Mouse (Mus musculus) heart, embryonic 15.5 days (tissue): Measurements from ENCODE around the gene Unc93b1. TPM values are rescaled to one million over a fixed set of nuclear protein-coding genes. Genes with fewer than 3 reads are reported as not detected.
"Not testable (repeated sequence)": the region's sequence is repeated elsewhere in the genome, so short reads cannot be mapped to it uniquely, and the experiment has no call there.

Source experiments
- ATAC-seq: fragments of 200-750 bp; cut with Nextera tagmentation; replicated peaks from 2 replicates; pipeline ENCODE4 v1.8.0; 2017; ENCODE audit warnings: low read depth, moderate TSS enrichment; ENCODE audit not compliant: insufficient number of reproducible peaks, insufficient read depth, low FRiP score
- H3K27ac ChIP-seq: fragments of 300-500 bp; sonication (generic); 2 replicates; pipeline ENCODE4 v1.5.1; 2015; ENCODE audit warnings: mild to moderate bottlenecking, inconsistent platforms
- H3K27me3 ChIP-seq: fragments of 300-500 bp; sonication (generic); 2 replicates; pipeline ENCODE4 v1.6.1; 2015; ENCODE audit warnings: inconsistent platforms
- H3K36me3 ChIP-seq: fragments of 300-500 bp; sonication (generic); 2 replicates; pipeline ENCODE4 v1.6.1; 2015; ENCODE audit warnings: mild to moderate bottlenecking, inconsistent platforms
- H3K4me1 ChIP-seq: fragments of 300-500 bp; sonication (generic); replicated peaks from 2 replicates; pipeline ENCODE4 v1.6.1; 2015; ENCODE audit warnings: inconsistent platforms
- H3K4me2 ChIP-seq: fragments of 300-500 bp; sonication (generic); 2 replicates; pipeline ENCODE4 v1.6.1; 2015; ENCODE audit warnings: inconsistent platforms, mild to moderate bottlenecking, moderate library complexity
- H3K4me3 ChIP-seq: fragments of 300-500 bp; sonication (generic); 2 replicates; pipeline ENCODE4 v1.5.1; 2015; ENCODE audit warnings: mild to moderate bottlenecking, inconsistent platforms
- H3K9ac ChIP-seq: fragments of 300-500 bp; sonication (generic); 2 replicates; pipeline ENCODE4 v1.6.1; 2015; ENCODE audit warnings: mild to moderate bottlenecking, inconsistent platforms
- H3K9me3 ChIP-seq: fragments of 300-500 bp; sonication (generic); replicated peaks from 2 replicates; pipeline ENCODE4 v1.6.1; 2016; ENCODE audit warnings: inconsistent platforms
- WGBS: fragments of 180-500 bp; shearing (Covaris S2); methylation state at CpG from one replicate; pipeline ENCODE4 v1.1.7; 2015; ENCODE audit warnings: mixed read lengths; 5-methylcytosine and 5-hydroxymethylcytosine counted together
- polyA plus RNA-seq: library from polyadenylated mRNA; unstranded; fragments of >200 nt; fragmentation: Nextera tagmentation; extraction: Ambion mirVana; gene quantifications from 2 replicates; pipeline ENCODE4 v1.2.1, GENCODE M21; 2015

The Unc93b1 gene
- polyA plus RNA-seq, 1 experiment from 2014 or later = 15.0 TPM

- Histone ChIP-seq H3K9ac (no peak overlapping the region), H3K4me1 (peaks cover 10% of the 10 kb centered on the region), H3K4me2 (no peak overlapping the region), H3K27ac (no peak overlapping the region), H3K4me3 (no peak overlapping the region), H3K27me3 (0 out of 2 replicates have a peak, but pooled peaks cover 3% of the 10 kb centered on the region), H3K9me3 (no peaks in the 10 kb centered on the region), H3K36me3 (no peaks in the 10 kb centered on the region)
- 77% methylated on average over 3 of the region's 3 CpGs for WGBS
- ATAC-seq = no peak
Measured at GRCm38 (mm10) chr19:3950331-3950730, 15.3 kb downstream of the Unc93b1 start.

- Histone ChIP-seq H3K4me2 (no peak overlapping the region), H3K27ac (no peak overlapping the region), H3K9me3 (no peaks in the 10 kb centered on the region), H3K36me3 (no peaks in the 10 kb centered on the region), H3K4me3 (no peak overlapping the region), H3K9ac (no peak overlapping the region), H3K4me1 (peaks cover 2% of the 10 kb centered on the region; the same call in 1 of the 2 replicates), H3K27me3 (0 out of 2 replicates have a peak, but pooled peaks cover 3% of the 10 kb centered on the region)
- ATAC-seq = no peak
Measured at GRCm38 (mm10) chr19:3951461-3951860, 16.5 kb downstream of the Unc93b1 start.

- 29% methylated on average over 1 of the region's 1 CpGs for WGBS
- Histone ChIP-seq H3K4me3 (no peak overlapping the region), H3K9me3 (no peaks in the 10 kb centered on the region), H3K27me3 (0 out of 2 replicates have a peak, but pooled peaks cover 3% of the 10 kb centered on the region), H3K36me3 (no peaks in the 10 kb centered on the region), H3K27ac (no peak overlapping the region), H3K4me2 (no peak overlapping the region), H3K4me1 (no peaks in the 10 kb centered on the region), H3K9ac (no peak overlapping the region)
- no peak for ATAC-seq
Measured at GRCm38 (mm10) chr19:3952099-3952498, 17.1 kb downstream of the Unc93b1 start.

- no peaks in the 10 kb centered on the region for H3K9me3 ChIP-seq
- ATAC-seq = no peak
- no peaks in the 10 kb centered on the region for H3K27me3 ChIP-seq
- no peaks in the 10 kb centered on the region; the same call in 1 of the 2 replicates for H3K4me1 ChIP-seq
- H3K9ac ChIP-seq = no peak overlapping the region
- H3K4me3 ChIP-seq = no peak overlapping the region
- 78% methylated on average over 3 of the region's 3 CpGs for WGBS
- H3K36me3 ChIP-seq = no peaks in the 10 kb centered on the region
- H3K4me2 ChIP-seq = no peak overlapping the region
- no peak overlapping the region for H3K27ac ChIP-seq
Measured at GRCm38 (mm10) chr19:3955033-3955432, 20.0 kb downstream of the Unc93b1 start.

- Histone ChIP-seq H3K27ac (no peak overlapping the region), H3K4me2 (no peak overlapping the region), H3K36me3 (no peaks in the 10 kb centered on the region), H3K9me3 (no peaks in the 10 kb centered on the region), H3K4me3 (no peak overlapping the region), H3K27me3 (no peaks in the 10 kb centered on the region), H3K4me1 (no peaks in the 10 kb centered on the region; the same call in 1 of the 2 replicates), H3K9ac (no peak overlapping the region)
- ATAC-seq = no peak
- WGBS = 20% methylated on average over 4 of the region's 4 CpGs
Measured at GRCm38 (mm10) chr19:3955804-3956203, 20.8 kb downstream of the Unc93b1 start.

- not testable (repeated sequence) for ATAC-seq, H3K27me3 ChIP-seq, H3K27ac ChIP-seq, H3K4me3 ChIP-seq, H3K4me1 ChIP-seq, H3K9ac ChIP-seq, H3K36me3 ChIP-seq, H3K4me2 ChIP-seq, H3K9me3 ChIP-seq
- 81% methylated on average over 5 of the region's 5 CpGs for WGBS
Measured at GRCm38 (mm10) chr19:3957296-3958036, 22.5 kb downstream of the Unc93b1 start.

GRCm38 (mm10) chr19:3958470-3958869 is 23.5 kb downstream of the Unc93b1 start, which contains the start of gene Aldh3b3:
Gene Aldh3b3, plus strand, starts transcription at chr19:3958645.
- 51% methylated on average over 4 of the region's 4 CpGs for WGBS
- Histone ChIP-seq H3K27me3 (no peaks in the 10 kb centered on the region), H3K4me1 (no peaks in the 10 kb centered on the region; the same call in 1 of the 2 replicates), H3K9me3 (no peaks in the 10 kb centered on the region), H3K9ac (no peak within 1 kb of the TSS), H3K4me3 (no peak within 1 kb of the TSS), H3K36me3 (no peaks in the 10 kb centered on the region), H3K4me2 (no peak within 1 kb of the TSS), H3K27ac (no peak within 1 kb of the TSS)
- ATAC-seq = no peak

GRCm38 (mm10) chr19:3959030-3959429 is 24.0 kb downstream of the Unc93b1 start:
- H3K36me3 ChIP-seq = no peaks in the 10 kb centered on the region
- ATAC-seq = no peak
- no peaks in the 10 kb centered on the region; the same call in 1 of the 2 replicates for H3K4me1 ChIP-seq
- no peaks in the 10 kb centered on the region for H3K27me3 ChIP-seq
- H3K9me3 ChIP-seq = no peaks in the 10 kb centered on the region
- no peak overlapping the region for H3K4me3 ChIP-seq
- no peak overlapping the region for H3K27ac ChIP-seq
- no peak overlapping the region for H3K4me2 ChIP-seq
- H3K9ac ChIP-seq = no peak overlapping the region

- 79% methylated on average over 5 of the region's 5 CpGs for WGBS
- Histone ChIP-seq H3K36me3 (no peaks in the 10 kb centered on the region), H3K9ac (no peak overlapping the region), H3K27me3 (no peaks in the 10 kb centered on the region), H3K4me3 (no peak overlapping the region), H3K27ac (no peak overlapping the region), H3K4me2 (no peak overlapping the region), H3K4me1 (no peaks in the 10 kb centered on the region; the same call in 1 of the 2 replicates), H3K9me3 (no peaks in the 10 kb centered on the region)
- no peak for ATAC-seq
Measured at GRCm38 (mm10) chr19:3960211-3960610, 25.2 kb downstream of the Unc93b1 start.

- ATAC-seq, H3K4me2 ChIP-seq: not testable (repeated sequence)
Measured at GRCm38 (mm10) chr19:3961805-3962204, 26.8 kb downstream of the Unc93b1 start.

GRCm38 (mm10) chr19:3962469-3962868 is 27.5 kb downstream of the Unc93b1 start:
- no peaks in the 10 kb centered on the region for H3K36me3 ChIP-seq
- H3K4me3 ChIP-seq = no peak overlapping the region
- H3K4me2 ChIP-seq = no peak overlapping the region
- no peak overlapping the region for H3K27ac ChIP-seq
- no peaks in the 10 kb centered on the region for H3K9me3 ChIP-seq
- H3K9ac ChIP-seq = no peak overlapping the region
- no peaks in the 10 kb centered on the region; the same call in 1 of the 2 replicates for H3K4me1 ChIP-seq
- ATAC-seq = no peak
- 20% methylated on average over 2 of the region's 2 CpGs for WGBS
- H3K27me3 ChIP-seq = no peaks in the 10 kb centered on the region

More at GRCm38 (mm10) chr19:3961805-3962204, 26.8 kb downstream of the Unc93b1 start:
- not testable (repeated sequence) for H3K4me1 ChIP-seq, H3K9ac ChIP-seq, H3K9me3 ChIP-seq, H3K36me3 ChIP-seq, H3K4me3 ChIP-seq, H3K27ac ChIP-seq, H3K27me3 ChIP-seq
- 63% methylated on average over 6 of the region's 6 CpGs for WGBS

GRCm38 (mm10) chr19:3964030-3964429 is 29.0 kb downstream of the Unc93b1 start:
- WGBS = 62% methylated on average over 4 of the region's 4 CpGs
- Histone ChIP-seq H3K36me3 (no peaks in the 10 kb centered on the region), H3K4me1 (peaks cover 5% of the 10 kb centered on the region), H3K27me3 (no peaks in the 10 kb centered on the region), H3K9ac (no peak overlapping the region), H3K4me2 (no peak overlapping the region), H3K27ac (no peak overlapping the region), H3K4me3 (no peak overlapping the region), H3K9me3 (no peaks in the 10 kb centered on the region)
- no peak for ATAC-seq
